Mouse (Mus musculus) 3134 (cell line): ENCODE data around the gene Taf6l.

ENCODE experiments used
- DNase-seq: peaks from one replicate; pipeline ENCODE4 v3.0.0-alpha.2; 2011; ENCODE audit warnings: low spot score; ENCODE audit not compliant: insufficient read length; ENCODE audit errors: extremely low read depth

Taf6l gene

GRCm38 (mm10) chr19:8798264-8798946, 12.2 kb upstream of the Taf6l start, which contains the start of gene Polr2g:
Polr2g (minus strand) TSS chr19:8798577.
- DNase-seq = peak; percentile 93

- DNase-seq = no peak
Observed at GRCm38 (mm10) chr19:8790171-8790570, 4.0 kb upstream of the Taf6l start.

- DNase-seq = no peak
Observed at GRCm38 (mm10) chr19:8789171-8789570, 3.0 kb upstream of the Taf6l start.

- no peak for DNase-seq
Observed at GRCm38 (mm10) chr19:8788521-8788920, 2.3 kb upstream of the Taf6l start.

GRCm38 (mm10) chr19:8774951-8775421, 11.2 kb downstream of the Taf6l start:
- no peak for DNase-seq

- peak; percentile 93 for DNase-seq
Observed at GRCm38 (mm10) chr19:8774086-8774835, 12.0 kb downstream of the Taf6l start, which contains the start of gene Tmem179b. Tmem179b (minus strand) TSS chr19:8774467.

- no peak for DNase-seq
Observed at GRCm38 (mm10) chr19:8773409-8773808, 12.8 kb downstream of the Taf6l start.

- DNase-seq = no peak
Observed at GRCm38 (mm10) chr19:8772996-8773395, 13.2 kb downstream of the Taf6l start.

GRCm38 (mm10) chr19:8770567-8771270, 15.5 kb downstream of the Taf6l start, which contains the start of gene Tmem223:
Tmem223 (plus strand) TSS chr19:8770996.
- peak; percentile 46 for DNase-seq

- DNase-seq = no peak
Observed at GRCm38 (mm10) chr19:8765562-8765961, 20.7 kb downstream of the Taf6l start.

- DNase-seq = no peak
Observed at GRCm38 (mm10) chr19:8763276-8763675, 22.9 kb downstream of the Taf6l start.

- no peak for DNase-seq
Observed at GRCm38 (mm10) chr19:8760757-8761156, 25.5 kb downstream of the Taf6l start.

- DNase-seq = no peak
Observed at GRCm38 (mm10) chr19:8758899-8759298, 27.3 kb downstream of the Taf6l start.

- DNase-seq = no peak
Observed at GRCm38 (mm10) chr19:8757471-8757998, 28.7 kb downstream of the Taf6l start.

- peak; percentile 95 for DNase-seq
Observed at GRCm38 (mm10) chr19:8756635-8757387, 29.4 kb downstream of the Taf6l start, which contains the start of gene Nxf1. Nxf1 (plus strand) TSS chr19:8757073.

- DNase-seq = no peak
Observed at GRCm38 (mm10) chr19:8755652-8756051, 30.6 kb downstream of the Taf6l start.

- DNase-seq = no peak
Observed at GRCm38 (mm10) chr19:8747368-8747767, 38.8 kb downstream of the Taf6l start.

GRCm38 (mm10) chr19:8745382-8745781, 40.8 kb downstream of the Taf6l start:
- no peak for DNase-seq

GRCm38 (mm10) chr19:8742176-8742575, 44.0 kb downstream of the Taf6l start:
- DNase-seq = no peak

GRCm38 (mm10) chr19:8741243-8741869, 44.9 kb downstream of the Taf6l start, which contains the start of gene Stx5a:
Stx5a (plus strand) TSS chr19:8741413.
- DNase-seq = peak; percentile 98
